Mouse (Mus musculus) mouse embryonic stem cell (cell line): Measurements from ENCODE around the gene Wwox.

Source experiments
- in situ Hi-C, 2 experiments: fragments of 300-500 bp; cut with MboI; formaldehyde crosslinking; loops; 1 replicate in 1 of 2; 3 replicates in 1 of 2; pipeline ENCODE4 v1.14.3; 2019 to 2020; ENCODE audit warnings: low sequenced_read_pairs in 2 of 2, low pct_unique_long_range_greater_than_20kb in 1 of 2, mixed read lengths in 1 of 2; ENCODE audit not compliant: unreplicated experiment in 1 of 2

Wwox gene

DNA sequence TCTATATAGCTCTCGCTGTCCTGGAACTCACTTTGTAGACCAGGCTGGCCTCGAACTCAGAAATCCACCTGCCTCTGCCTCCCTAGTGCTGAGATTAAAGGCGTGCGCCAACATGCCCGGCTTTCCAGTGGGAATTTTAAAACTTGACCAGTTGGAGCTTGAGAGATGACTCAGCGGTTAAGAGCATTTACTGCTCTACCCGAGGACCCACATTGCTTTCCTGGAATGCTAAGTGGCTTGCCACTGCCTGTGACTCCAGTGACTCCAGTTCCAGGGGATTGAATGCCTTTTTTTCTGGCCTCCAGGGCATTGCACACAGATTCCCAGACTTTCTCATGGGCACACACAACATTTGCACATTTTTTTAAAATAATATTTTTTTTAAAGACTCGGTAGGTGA lies 499.9 kb downstream of the Wwox start:
- in situ Hi-C loops, result no loop called here

DNA sequence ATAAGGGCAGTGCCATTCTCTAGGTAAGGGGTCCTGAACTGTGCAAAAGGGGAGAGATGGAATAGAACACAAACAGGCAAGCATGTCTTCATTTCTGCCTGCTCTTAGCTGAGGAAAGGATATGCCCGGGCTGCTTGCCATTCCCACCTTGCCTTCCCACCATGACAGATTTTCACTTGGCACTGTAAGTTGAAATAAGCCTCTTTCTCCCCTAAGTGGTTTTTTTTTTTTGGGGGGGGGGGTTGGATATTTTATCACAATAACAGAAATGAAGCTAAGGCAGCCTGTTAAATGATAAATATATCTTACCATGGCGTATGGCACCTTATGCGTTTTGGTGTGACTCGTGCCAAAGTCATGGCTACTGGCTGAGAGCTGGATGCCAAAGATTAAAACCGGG lies 501.6 kb downstream of the Wwox start:
- in situ Hi-C loops, result no loop called here

- in situ Hi-C loops, result no loop called here
Measured at GRCm38 (mm10) chr8:114941644-114942043, 502.2 kb downstream of the Wwox start.

GRCm38 (mm10) chr8:114947921-114948320 lies 508.5 kb downstream of the Wwox start:
- in situ Hi-C loops, result no loop called here

GRCm38 (mm10) chr8:114956377-114957168 lies 517.1 kb downstream of the Wwox start:
- in situ Hi-C loops, result no loop called here

DNA sequence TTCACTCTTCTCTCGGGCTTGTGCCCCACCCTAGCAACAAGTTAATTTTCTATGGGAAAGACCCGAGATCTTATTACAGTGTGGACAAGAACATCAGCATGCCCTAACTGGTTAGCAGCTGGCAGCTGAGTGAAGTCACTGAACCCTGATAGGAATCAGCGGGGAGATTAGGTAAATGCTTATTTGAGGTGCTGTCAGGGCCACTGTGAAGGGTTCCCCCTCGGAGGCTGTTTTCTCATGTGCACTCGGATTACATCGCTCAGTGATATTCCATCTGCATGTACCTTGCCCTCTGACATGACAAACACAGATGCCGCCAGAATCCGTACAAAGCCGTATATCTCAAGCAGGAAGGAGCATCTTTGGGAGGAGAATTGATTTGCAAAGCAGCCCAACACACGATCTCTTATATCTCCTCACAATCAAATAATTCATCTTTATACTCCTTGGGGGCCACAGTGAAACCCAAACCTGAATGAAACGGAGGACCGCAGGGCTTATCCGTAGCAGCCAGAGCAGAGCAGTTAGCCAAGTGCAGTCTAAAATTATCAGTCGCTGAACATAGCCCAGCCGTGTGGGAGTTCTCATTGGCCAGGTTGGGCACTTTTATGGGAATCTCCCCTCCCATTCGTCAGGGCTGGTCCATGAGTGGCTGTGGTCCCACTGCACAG lies 519.1 kb downstream of the Wwox start:
- in situ Hi-C loops, result no loop called here

DNA sequence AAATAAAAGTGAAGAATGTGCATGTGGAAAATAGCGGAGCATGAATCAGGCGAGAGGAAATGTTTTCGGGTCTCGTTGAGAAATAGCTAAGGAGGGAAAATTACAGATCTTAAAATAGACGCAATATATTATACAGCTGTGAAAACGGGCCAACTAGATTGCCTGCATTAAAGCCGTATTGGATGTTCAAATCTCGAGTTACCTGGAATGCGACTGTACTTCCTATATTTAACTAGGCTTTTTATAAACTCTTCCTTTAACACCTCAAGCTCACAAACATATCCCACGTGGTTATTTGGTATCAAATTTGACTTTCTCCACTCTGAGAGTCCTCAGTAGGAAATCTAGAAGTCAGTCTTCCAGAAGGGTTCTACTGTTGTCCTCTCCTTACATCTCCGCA lies 520.0 kb downstream of the Wwox start:
- in situ Hi-C loops, result no loop called here

DNA sequence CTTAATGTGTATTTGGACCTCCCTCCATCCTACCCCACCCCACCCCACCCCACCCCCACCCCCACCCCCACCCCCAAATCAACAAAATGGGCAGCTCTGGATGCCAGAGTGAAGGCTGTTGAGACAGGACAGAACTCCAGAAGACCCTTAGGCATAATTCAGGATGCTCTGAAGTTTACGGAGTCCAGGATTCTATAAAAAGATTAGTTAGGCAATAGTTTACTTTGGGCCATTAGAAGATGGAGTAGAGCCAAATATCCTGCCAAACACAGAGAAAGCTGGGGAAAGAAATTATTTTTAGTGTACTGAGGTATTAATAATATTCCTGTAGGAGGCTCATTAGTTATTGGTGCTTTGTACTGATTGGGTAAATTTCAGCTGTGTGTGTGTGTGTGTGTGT lies 523.0 kb downstream of the Wwox start:
- in situ Hi-C loops, result no loop called here

GRCm38 (mm10) chr8:114963282-114963681 lies 523.8 kb downstream of the Wwox start:
- in situ Hi-C loops, result no loop called here

DNA sequence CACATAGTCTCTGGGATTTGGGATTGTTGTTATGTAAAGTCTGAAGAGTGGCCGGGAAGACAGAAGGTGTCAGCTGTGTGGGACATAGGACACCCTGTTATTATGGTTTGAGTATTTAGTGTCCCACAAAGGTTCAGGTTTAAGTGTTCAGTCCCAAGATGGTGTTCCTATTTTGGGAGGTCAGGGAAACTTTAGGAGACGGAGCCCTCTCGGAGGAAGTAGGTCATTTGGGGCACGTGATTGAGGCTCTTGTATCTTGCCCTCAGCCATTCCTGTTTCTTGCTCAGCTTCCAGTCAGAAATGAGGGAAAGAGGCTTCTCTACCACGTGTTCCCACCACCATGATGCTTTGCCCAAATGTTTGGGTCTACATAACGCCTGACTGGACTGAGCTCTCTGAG lies 524.8 kb downstream of the Wwox start:
- in situ Hi-C loops, result no loop called here

DNA sequence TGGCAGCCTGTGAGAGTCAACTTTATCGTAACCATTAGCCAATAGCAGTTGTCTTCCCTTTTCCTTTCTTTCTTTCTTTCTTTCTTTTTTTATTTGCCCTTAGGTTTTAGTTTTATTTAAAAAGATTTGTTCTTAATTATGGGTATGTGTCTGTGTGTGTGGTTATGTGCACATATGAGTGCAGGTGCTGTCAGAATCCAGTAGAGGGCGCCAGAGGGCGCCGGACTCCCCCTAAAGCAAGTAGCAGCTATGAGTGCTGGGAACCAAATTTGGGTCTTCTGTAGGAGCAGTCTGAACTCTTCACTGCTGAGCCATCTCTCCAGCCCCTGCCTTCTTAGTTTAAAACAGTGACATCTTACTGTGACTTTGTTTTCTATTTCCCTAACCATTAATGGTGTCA lies 529.4 kb downstream of the Wwox start:
- in situ Hi-C loops, result no loop called here

GRCm38 (mm10) chr8:114971378-114971777 lies 531.9 kb downstream of the Wwox start:
- in situ Hi-C loops, result no loop called here

- in situ Hi-C loops, result no loop called here
Measured at GRCm38 (mm10) chr8:114973002-114973461, 533.6 kb downstream of the Wwox start.

DNA sequence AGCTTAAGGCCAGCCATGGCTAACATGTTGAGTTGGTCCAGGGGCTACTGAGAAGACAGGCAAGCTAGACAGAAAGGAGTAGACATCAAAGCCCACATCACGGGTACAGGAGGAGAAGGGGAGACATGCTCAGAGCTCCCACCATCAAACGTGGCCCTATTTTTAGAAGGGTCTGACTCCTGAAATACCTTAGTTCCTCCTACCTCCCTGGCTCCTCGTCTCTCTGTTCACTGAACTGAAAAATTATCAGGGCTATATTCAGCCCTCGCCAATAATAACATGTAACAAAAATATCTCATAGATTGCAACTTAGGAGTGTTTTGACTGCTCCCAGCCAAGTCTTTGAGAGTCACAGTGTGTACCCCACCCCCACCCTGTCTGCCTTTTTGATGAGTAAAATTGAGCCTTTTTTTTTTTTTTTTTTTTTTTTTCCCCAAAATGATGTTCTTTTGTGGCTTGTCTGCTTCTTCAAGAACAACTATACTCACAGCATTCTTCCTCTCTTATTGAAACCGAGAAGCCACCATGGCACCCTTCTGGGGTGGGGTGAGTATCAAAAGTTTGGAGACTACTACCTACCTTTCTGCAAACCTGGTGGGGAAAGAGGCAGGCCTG lies 535.0 kb downstream of the Wwox start:
- in situ Hi-C loops, result no loop called here

GRCm38 (mm10) chr8:114977746-114978145 lies 538.3 kb downstream of the Wwox start:
- in situ Hi-C loops, result no loop called here

GRCm38 (mm10) chr8:114978206-114978960 lies 538.9 kb downstream of the Wwox start:
- in situ Hi-C loops, result no loop called here

- in situ Hi-C loops, result no loop called here
Measured at GRCm38 (mm10) chr8:114979671-114980070, 540.2 kb downstream of the Wwox start.

DNA sequence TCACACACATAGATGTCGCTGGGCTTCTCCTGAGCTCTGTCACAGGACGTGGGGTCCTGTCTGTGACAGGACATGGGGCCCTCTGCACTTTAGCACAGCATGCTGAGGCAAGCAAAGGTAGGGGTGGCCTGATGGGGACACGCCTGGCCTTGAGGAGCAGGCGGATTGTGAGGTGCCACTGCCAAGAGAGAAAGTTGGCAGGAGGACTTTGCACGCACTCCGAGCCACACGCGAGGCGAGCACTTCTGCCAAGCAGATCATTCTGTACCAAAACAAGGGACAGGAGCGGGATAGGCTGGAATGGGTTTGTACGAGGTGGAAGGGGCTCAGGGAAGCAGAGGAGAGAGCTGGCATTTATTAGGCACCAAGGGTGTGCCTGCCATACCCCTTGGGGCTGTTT lies 543.3 kb downstream of the Wwox start:
- in situ Hi-C loops, result no loop called here

- in situ Hi-C loops, result no loop called here
Measured at GRCm38 (mm10) chr8:114984500-114984899, 545.0 kb downstream of the Wwox start.
